ENCODE assay signal across 8 mouse cellular contexts in the genomic region with DNA sequence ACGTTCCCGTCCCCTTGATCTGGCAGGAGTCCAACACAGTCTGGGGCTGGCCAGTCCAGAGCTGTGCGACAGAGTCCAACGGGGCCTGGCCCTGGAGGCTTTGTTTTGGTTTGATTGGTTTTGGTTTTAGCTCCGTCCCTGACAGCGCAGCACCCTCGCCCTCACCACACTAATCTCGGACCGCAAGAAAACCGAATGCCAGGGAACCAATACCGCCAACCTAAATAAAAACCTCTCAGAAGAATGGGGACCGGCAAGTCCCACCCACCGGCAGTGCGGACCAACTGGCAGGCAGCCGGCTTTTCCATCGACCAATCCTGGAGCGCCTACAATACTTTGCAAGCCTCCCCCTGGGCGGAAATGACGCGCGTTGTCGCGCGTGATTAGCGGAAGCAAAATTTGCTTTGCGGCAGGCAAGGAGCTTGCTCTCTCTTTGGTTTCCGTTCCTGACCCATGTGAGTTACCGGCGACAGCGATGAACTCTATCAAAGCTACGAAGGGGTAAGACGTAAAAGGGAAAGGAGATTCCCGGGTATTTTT. TPM values are rescaled to one million over a fixed set of nuclear protein-coding genes. Genes with fewer than 3 reads are reported as not detected.
A peak's percentile ranks its signal among the peaks of the same experiment; 100 is the strongest.
DNase-seq lines count a peak whose midpoint lies in the region; ATAC-seq and TF ChIP-seq lines count a peak whose summit lies in the region.

Gene Utp14a (plus strand): TSS at position 395 of the 540 bp plus-strand sequence.

- H3K4me2 ChIP-seq in heart, embryonic 12.5 days: peak within 1 kb of the TSS; percentile 70
- peak within 1 kb of the TSS; percentile 62 for H3K4me2 ChIP-seq in kidney, postnatal 0 days (ENCODE audit: low read length)
- peak within 1 kb of the TSS; percentile 70 for H3K4me2 ChIP-seq in liver, embryonic 11.5 days
- peak within 1 kb of the TSS; percentile 43 for H3K4me2 ChIP-seq in stomach, embryonic 14.5 days (replicated peaks; ENCODE audit: low read depth, low read length)

- WGBS in heart, embryonic 12.5 days: 5% methylated on average over 33 of the region's 33 CpGs
- WGBS in kidney, postnatal 0 days: 16% methylated on average over 33 of the region's 33 CpGs
- WGBS in liver, embryonic 11.5 days: 9% methylated on average over 33 of the region's 33 CpGs
- WGBS in stomach, embryonic 14.5 days: 10% methylated on average over 33 of the region's 33 CpGs

- H3K4me3 ChIP-seq in heart, embryonic 12.5 days: peak within 1 kb of the TSS; percentile 64
- H3K4me3 ChIP-seq in kidney, postnatal 0 days (replicated peaks; ENCODE audit: low read depth, low read length): peak within 1 kb of the TSS; percentile 46
- H3K4me3 ChIP-seq in liver, embryonic 11.5 days (ENCODE audit: low read depth, low read length): peak within 1 kb of the TSS; percentile 65
- peak within 1 kb of the TSS; percentile 44 for H3K4me3 ChIP-seq in stomach, embryonic 14.5 days (ENCODE audit: low read depth, low read length)

- H3K36me3 ChIP-seq in heart, embryonic 12.5 days: peaks cover 4% of the 10 kb centered on the region; the same call in 1 of the 2 replicates
- no peaks in the 10 kb centered on the region for H3K36me3 ChIP-seq in kidney, postnatal 0 days (ENCODE audit: insufficient read depth, low read length)
- peaks cover 2% of the 10 kb centered on the region; the same call in 1 of the 2 replicates for H3K36me3 ChIP-seq in liver, embryonic 11.5 days (ENCODE audit: control insufficient read depth, insufficient read depth, low read length)
- H3K36me3 ChIP-seq in stomach, embryonic 14.5 days (ENCODE audit: control insufficient read depth, insufficient read depth, low read length): no peaks in the 10 kb centered on the region

- TF ChIP-seq CTCF in kidney, postnatal 0 days (IDR thresholded peaks at IDR 0.05; ENCODE audit: low read depth): no peak

- peak; percentile 97 for DNase-seq in CD4-positive helper T cell, adult 2 months (ENCODE audit: low read depth, low spot score)
- peak; percentile 88 for DNase-seq in brain, embryonic 18.5 days (ENCODE audit: low read depth, low spot score)
- DNase-seq in kidney, postnatal 0 days (ENCODE audit: low spot score): peak; percentile 94
- peak; percentile 84 for DNase-seq in liver, embryonic 11.5 days (ENCODE audit: low spot score)
- peak; percentile 93 for DNase-seq in naive thymus-derived CD4-positive, alpha-beta T cell, adult 2 months (ENCODE audit: low read depth)

- no peaks in the 10 kb centered on the region for H3K4me1 ChIP-seq in heart, embryonic 12.5 days (replicated peaks)
- no peaks in the 10 kb centered on the region for H3K4me1 ChIP-seq in kidney, postnatal 0 days (replicated peaks; ENCODE audit: insufficient read depth, low read length)
- no peaks in the 10 kb centered on the region for H3K4me1 ChIP-seq in liver, embryonic 11.5 days (replicated peaks; ENCODE audit: control insufficient read depth, insufficient read depth, low read length)
- H3K4me1 ChIP-seq in stomach, embryonic 14.5 days (ENCODE audit: control insufficient read depth, insufficient read depth, low read length): no peaks in the 10 kb centered on the region

- peak within 1 kb of the TSS; percentile 86 for H3K27ac ChIP-seq in heart, embryonic 12.5 days (ENCODE audit: poor library complexity, severe bottlenecking)
- peak within 1 kb of the TSS; percentile 70 for H3K27ac ChIP-seq in kidney, postnatal 0 days
- peak within 1 kb of the TSS; percentile 74; the same call in 1 of the 2 replicates for H3K27ac ChIP-seq in liver, embryonic 11.5 days (ENCODE audit: low read depth, low read length)
- H3K27ac ChIP-seq in stomach, embryonic 14.5 days (ENCODE audit: low read length): peak within 1 kb of the TSS; percentile 39; the same call in 1 of the 2 replicates

- peak within 1 kb of the TSS; percentile 70 for H3K9ac ChIP-seq in heart, embryonic 12.5 days
- peak within 1 kb of the TSS; percentile 52 for H3K9ac ChIP-seq in kidney, postnatal 0 days (ENCODE audit: low read depth, low read length)
- peak within 1 kb of the TSS; percentile 63 for H3K9ac ChIP-seq in liver, embryonic 11.5 days (ENCODE audit: low read depth, low read length)
- peak within 1 kb of the TSS; percentile 28; the same call in 1 of the 2 replicates for H3K9ac ChIP-seq in stomach, embryonic 14.5 days (replicated peaks; ENCODE audit: low read depth, low read length)

- no peaks in the 10 kb centered on the region for H3K27me3 ChIP-seq in heart, embryonic 12.5 days (replicated peaks)
- no peaks in the 10 kb centered on the region for H3K27me3 ChIP-seq in kidney, postnatal 0 days (ENCODE audit: insufficient read depth, low read length)
- no peaks in the 10 kb centered on the region for H3K27me3 ChIP-seq in liver, embryonic 11.5 days (replicated peaks; ENCODE audit: control insufficient read depth, insufficient read depth, low read length)
- H3K27me3 ChIP-seq in stomach, embryonic 14.5 days (ENCODE audit: control insufficient read depth, insufficient read depth, low read length): no peaks in the 10 kb centered on the region

- no peaks in the 10 kb centered on the region for H3K9me3 ChIP-seq in heart, embryonic 12.5 days (replicated peaks)
- H3K9me3 ChIP-seq in kidney, postnatal 0 days (replicated peaks; ENCODE audit: low read length): no peaks in the 10 kb centered on the region
- no peaks in the 10 kb centered on the region for H3K9me3 ChIP-seq in liver, embryonic 11.5 days (ENCODE audit: control insufficient read depth, low read length)
- H3K9me3 ChIP-seq in stomach, embryonic 14.5 days (ENCODE audit: control insufficient read depth, low read depth, low read length): no peaks in the 10 kb centered on the region

- peak; percentile 100 for ATAC-seq in erythroid progenitor cell, adult 5-6 weeks (replicated peaks; ENCODE audit: low FRiP score, poor library complexity, severe bottlenecking)
- peak; percentile 98 for ATAC-seq in heart, embryonic 12.5 days (ENCODE audit: insufficient number of reproducible peaks, low FRiP score)
- ATAC-seq in kidney, postnatal 0 days (replicated peaks; ENCODE audit: low FRiP score, low read depth): peak; percentile 99
- peak; percentile 99 for ATAC-seq in liver, embryonic 11.5 days (replicated peaks; ENCODE audit: low FRiP score)
- peak; percentile 99 for ATAC-seq in stomach, embryonic 14.5 days (ENCODE audit: insufficient number of reproducible peaks, insufficient read depth, low FRiP score, low read depth)

RNA-seq across cellular contexts. Expression of gene Utp14a, which starts in this region (rescaled TPM):
- 5.4 and 8.4 TPM in 2 replicates for total RNA-seq in erythroid progenitor cell, adult 5-6 weeks (2015; ENCODE audit: low replicate concordance)
- total RNA-seq in erythroid progenitor cell, adult 5-6 weeks (2017; ENCODE audit: low replicate concordance): 8.4 and 10.4 TPM in 2 replicates
- 9.1 and 11.3 TPM in 2 replicates for polyA plus RNA-seq in heart, embryonic 12.5 days (2016; fragmentation: Nextera tagmentation; extraction: Ambion mirVana)
- 14.0 and 16.2 TPM in 2 replicates for polyA plus RNA-seq in kidney, postnatal 0 days (2015; fragmentation: Nextera tagmentation; extraction: Ambion mirVana)
- 31.3 and 36.0 TPM in 2 replicates for polyA plus RNA-seq in liver, embryonic 11.5 days (2014; fragmentation: Nextera tagmentation; extraction: Ambion mirVana)
- polyA plus RNA-seq in stomach, embryonic 14.5 days (2014; fragmentation: Nextera tagmentation; extraction: Ambion mirVana): 16.3 and 20.1 TPM in 2 replicates

Comparison
In these comparisons a context has a peak if more than half of its experiments do, and no peak if none do; other contexts are left out.
1. Peak in every context shown above with its lines: DNase-seq, ATAC-seq, H3K4me3 ChIP-seq and H3K27ac ChIP-seq.